Mouse (Mus musculus) intestine, embryonic 16.5 days (tissue): ENCODE data around the gene Agpat3. TPM values are rescaled to one million over a fixed set of nuclear protein-coding genes. Genes with fewer than 3 reads are reported as not detected.
A peak's percentile ranks its signal among the peaks of the same experiment; 100 is the strongest.

Source experiments
- ATAC-seq: fragments of 200-750 bp; cut with Nextera tagmentation; 2 replicates; pipeline ENCODE4 v1.8.0; 2017; ENCODE audit warnings: moderate TSS enrichment, moderate library complexity
- H3K27ac ChIP-seq: fragments of 300-500 bp; sonication (generic); 2 replicates; pipeline ENCODE4 v1.5.1; 2014; ENCODE audit warnings: mild to moderate bottlenecking, low read length
- H3K27me3 ChIP-seq: fragments of 300-500 bp; sonication (generic); replicated peaks from 2 replicates; pipeline ENCODE4 v1.6.1; 2014; ENCODE audit warnings: low read length, control low read depth, mixed read lengths; ENCODE audit not compliant: control insufficient read depth, insufficient read depth
- H3K36me3 ChIP-seq: fragments of 300-500 bp; sonication (generic); 2 replicates; pipeline ENCODE4 v1.6.1; 2014; ENCODE audit warnings: low read length, control low read depth; ENCODE audit not compliant: control insufficient read depth, insufficient read depth
- H3K4me1 ChIP-seq: fragments of 300-500 bp; sonication (generic); 2 replicates; pipeline ENCODE4 v1.6.1; 2014; ENCODE audit warnings: low read length, control low read depth, mixed read lengths; ENCODE audit not compliant: control insufficient read depth, insufficient read depth
- H3K4me2 ChIP-seq: fragments of 300-500 bp; sonication (generic); 2 replicates; pipeline ENCODE4 v1.6.1; 2014; ENCODE audit warnings: low read depth, low read length, control low read depth
- H3K4me3 ChIP-seq: fragments of 300-500 bp; sonication (generic); 2 replicates; pipeline ENCODE4 v1.5.1; 2014; ENCODE audit warnings: mild to moderate bottlenecking, low read length
- H3K9ac ChIP-seq: fragments of 300-500 bp; sonication (generic); 2 replicates; pipeline ENCODE4 v1.6.1; 2014; ENCODE audit warnings: low read depth, low read length
- H3K9me3 ChIP-seq: fragments of 300-500 bp; sonication (generic); 2 replicates; pipeline ENCODE4 v1.6.1; 2016; ENCODE audit warnings: low read length, control low read depth; ENCODE audit not compliant: control insufficient read depth
- WGBS: fragments of 180-500 bp; shearing (Covaris S2); extraction: QIAGEN DNeasy Blood & Tissue Kit; methylation state at CpG from one replicate; pipeline ENCODE4 v1.1.7; 2014; 5-methylcytosine and 5-hydroxymethylcytosine counted together
- polyA plus RNA-seq: library from polyadenylated mRNA; unstranded; fragments of >200 nt; fragmentation: Nextera tagmentation; extraction: Ambion mirVana; gene quantifications from 2 replicates; pipeline ENCODE4 v1.2.1, GENCODE M21; 2015

Gene Agpat3
- polyA plus RNA-seq, 1 experiment from 2014 or later = 30.0 TPM

DNA sequence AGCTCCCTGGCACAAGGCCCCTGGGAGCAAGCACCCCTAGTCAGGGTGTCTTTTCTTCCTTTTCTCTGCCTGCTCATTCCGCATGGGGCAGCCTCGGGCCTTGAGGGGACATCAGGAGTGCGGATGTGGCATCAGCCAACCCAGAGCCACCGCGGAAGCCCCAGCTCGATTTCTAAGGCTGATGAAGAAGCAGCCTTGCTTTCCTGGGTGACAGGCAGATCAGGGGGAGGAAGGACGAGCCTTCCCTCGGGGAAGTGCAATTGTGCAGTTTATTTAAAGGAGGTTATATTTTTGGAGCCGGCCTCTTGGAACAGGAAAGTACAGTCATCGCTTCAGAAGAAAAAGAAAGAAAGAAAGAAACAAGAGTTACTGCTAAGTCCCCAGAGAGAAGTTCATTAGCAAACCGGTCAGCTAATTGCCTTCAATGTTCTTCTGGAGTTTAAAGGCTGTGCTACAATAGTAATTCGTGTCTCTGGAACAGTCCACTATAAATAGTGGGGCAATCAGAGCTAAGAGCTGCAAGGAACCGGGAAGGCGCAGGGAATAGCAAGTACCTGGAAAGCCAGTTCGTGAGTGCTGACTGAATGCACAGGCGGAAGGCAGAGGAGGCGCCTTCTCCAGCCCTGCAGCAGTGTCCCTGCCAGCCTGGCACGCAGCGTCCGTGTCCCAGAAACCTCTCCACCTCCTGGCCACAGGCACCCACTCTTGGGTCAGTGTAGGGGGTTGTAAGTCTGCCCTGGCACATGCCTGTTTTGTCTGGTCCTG lies 36.1 kb upstream of the Agpat3 start:
- H3K9ac ChIP-seq = no peak overlapping the region
- no peak for ATAC-seq
- H3K4me2 ChIP-seq = no peak overlapping the region

DNA sequence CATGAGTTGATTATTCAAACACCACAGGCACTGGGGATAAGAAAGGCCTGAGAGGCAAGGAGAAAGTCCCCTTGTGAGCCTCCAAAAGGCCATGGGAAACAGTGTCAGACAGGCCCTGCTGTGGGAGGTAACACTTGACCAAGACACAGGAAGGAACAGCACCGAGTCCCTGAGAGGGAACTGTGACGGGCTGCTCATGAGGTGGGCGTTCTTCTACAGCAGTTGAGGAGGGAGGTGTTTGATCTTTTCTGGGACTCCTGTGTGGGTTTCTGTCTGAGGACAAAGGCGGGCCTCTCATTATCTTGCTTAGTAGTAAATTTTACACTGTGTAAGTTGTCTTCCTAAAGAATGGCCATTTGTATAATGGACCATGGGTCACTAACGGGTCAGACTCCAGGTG lies 33.2 kb upstream of the Agpat3 start:
- Histone ChIP-seq H3K4me1 (peaks cover 1% of the 10 kb centered on the region; the same call in 1 of the 2 replicates), H3K36me3 (no peaks in the 10 kb centered on the region), H3K27ac (no peak overlapping the region), H3K4me3 (no peak overlapping the region), H3K4me2 (no peak overlapping the region), H3K9ac (no peak overlapping the region), H3K9me3 (no peaks in the 10 kb centered on the region), H3K27me3 (0 out of 2 replicates have a peak, but pooled peaks cover 1% of the 10 kb centered on the region)
- no peak for ATAC-seq
- WGBS = 60% methylated on average over 5 of the region's 5 CpGs

More for the DNA sequence above, 36.1 kb upstream of the Agpat3 start:
- Histone ChIP-seq H3K36me3 (no peaks in the 10 kb centered on the region), H3K27ac (no peak overlapping the region), H3K9me3 (no peaks in the 10 kb centered on the region), H3K4me3 (no peak overlapping the region), H3K4me1 (peaks cover 3% of the 10 kb centered on the region; the same call in 1 of the 2 replicates), H3K27me3 (peaks cover 7% of the 10 kb centered on the region; the same call in 1 of the 2 replicates)
- WGBS = 64% methylated on average over 20 of the region's 20 CpGs

DNA sequence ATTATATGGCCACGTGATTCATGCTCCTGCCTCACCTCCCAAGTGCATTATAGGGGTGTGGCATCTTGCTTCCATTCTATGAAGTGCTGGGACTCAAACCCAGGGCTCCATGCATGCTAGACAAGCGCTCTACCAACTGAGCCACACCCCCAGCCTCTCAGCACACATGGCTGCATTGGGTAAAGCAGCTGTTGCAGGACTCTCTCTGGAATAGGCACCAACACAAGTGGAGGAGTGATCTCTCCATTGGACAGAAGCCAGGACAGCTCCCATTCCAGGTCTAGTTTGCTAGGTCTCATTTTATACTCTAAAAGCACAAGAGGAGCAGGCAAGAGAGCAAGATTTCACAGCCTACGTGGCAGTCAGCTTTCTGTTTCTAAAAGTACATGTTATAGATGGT lies 31.3 kb upstream of the Agpat3 start:
- Histone ChIP-seq H3K27me3 (no peaks in the 10 kb centered on the region), H3K4me2 (no peak overlapping the region), H3K4me1 (no peaks in the 10 kb centered on the region), H3K27ac (no peak overlapping the region), H3K4me3 (no peak overlapping the region), H3K36me3 (no peaks in the 10 kb centered on the region), H3K9ac (no peak overlapping the region), H3K9me3 (peaks cover 2% of the 10 kb centered on the region; the same call in 1 of the 2 replicates)
- ATAC-seq = no peak
- 65% methylated on average over 3 of the region's 3 CpGs for WGBS

- Histone ChIP-seq H3K4me2 (no peak overlapping the region), H3K9ac (no peak overlapping the region), H3K9me3 (peaks cover 6% of the 10 kb centered on the region; the same call in 1 of the 2 replicates), H3K27ac (no peak overlapping the region), H3K27me3 (no peaks in the 10 kb centered on the region), H3K36me3 (no peaks in the 10 kb centered on the region), H3K4me3 (no peak overlapping the region), H3K4me1 (no peaks in the 10 kb centered on the region)
- no peak for ATAC-seq
- 96% methylated on average over 7 of the region's 7 CpGs for WGBS
These were observed 26.2 kb upstream of the Agpat3 start for GRCm38 (mm10) chr10:78378516-78378915.

DNA sequence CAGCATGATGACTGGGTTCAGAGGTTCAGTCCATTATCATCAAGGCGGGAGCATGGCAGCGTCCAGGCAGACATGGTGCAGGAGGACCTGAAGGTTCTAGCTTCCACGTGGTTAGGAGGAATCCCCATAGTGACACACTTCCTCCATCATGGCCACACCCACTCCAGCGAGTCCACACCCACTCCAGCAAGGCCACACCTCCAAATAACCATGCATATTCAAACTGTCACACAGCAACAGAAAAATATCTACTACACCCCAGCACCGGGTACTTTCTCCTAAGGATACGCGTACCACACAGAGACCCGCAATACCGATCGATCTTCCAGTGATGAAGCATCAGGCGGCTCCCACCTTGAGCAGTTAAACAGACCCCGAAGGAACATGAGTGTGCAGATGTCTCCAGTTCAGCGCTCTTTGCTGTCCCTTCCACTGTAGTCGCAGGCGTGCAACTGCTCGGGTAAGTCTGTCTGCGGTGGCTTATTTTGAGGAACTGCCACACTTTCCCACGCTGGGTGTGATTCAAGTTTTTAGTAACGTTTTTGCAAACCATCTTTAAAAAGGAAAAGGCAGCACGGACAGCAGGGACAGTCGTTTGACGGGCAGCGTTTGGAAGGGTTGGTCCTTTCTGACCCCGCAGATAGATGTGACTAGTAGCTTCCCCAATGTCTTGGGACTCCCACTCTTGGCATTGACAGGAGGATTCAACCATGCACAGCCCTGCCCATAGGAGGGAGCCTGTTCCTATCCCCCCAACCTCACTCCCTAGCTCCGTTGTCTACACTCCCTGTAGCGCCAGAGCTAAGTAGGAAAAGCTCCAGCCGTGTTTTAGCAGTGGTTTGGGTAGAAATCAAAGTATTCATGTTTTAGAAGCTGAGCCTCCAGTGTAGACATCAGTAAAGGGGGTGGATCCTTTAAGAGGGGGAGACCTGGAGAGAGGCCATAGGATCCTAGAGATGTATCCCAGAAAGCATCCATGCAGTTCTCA lies 20.7 kb upstream of the Agpat3 start:
- Histone ChIP-seq H3K27ac (no peak overlapping the region), H3K4me1 (no peaks in the 10 kb centered on the region), H3K36me3 (no peaks in the 10 kb centered on the region), H3K4me3 (no peak overlapping the region), H3K9ac (no peak overlapping the region), H3K9me3 (no peaks in the 10 kb centered on the region), H3K4me2 (no peak overlapping the region), H3K27me3 (no peaks in the 10 kb centered on the region)
- no peak for ATAC-seq
- WGBS = 67% methylated on average over 27 of the region's 27 CpGs

DNA sequence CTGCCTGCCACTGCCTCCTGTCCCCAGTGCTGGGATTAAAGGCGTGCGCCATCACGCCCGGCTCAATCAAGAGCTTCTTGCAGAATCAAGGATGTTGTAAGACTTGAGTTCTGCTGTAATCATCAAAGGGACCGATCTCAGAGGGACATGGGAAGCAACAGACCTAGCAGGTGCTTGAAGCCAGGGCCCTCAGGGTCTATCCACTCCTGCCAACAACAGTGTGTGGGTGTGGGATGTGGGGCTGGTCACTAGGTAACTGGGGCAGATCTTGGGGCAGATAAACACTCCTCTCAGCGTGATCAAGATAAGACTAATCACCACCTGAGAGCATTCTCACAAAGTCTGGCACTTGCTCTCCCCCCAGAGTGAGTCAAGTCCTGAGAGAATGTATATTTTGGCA lies 19.5 kb upstream of the Agpat3 start:
- Histone ChIP-seq H3K27ac (no peak overlapping the region), H3K9me3 (no peaks in the 10 kb centered on the region), H3K4me1 (peaks cover under 1% of the 10 kb centered on the region), H3K9ac (no peak overlapping the region), H3K36me3 (no peaks in the 10 kb centered on the region), H3K4me2 (no peak overlapping the region), H3K4me3 (no peak overlapping the region), H3K27me3 (no peaks in the 10 kb centered on the region)
- 73% methylated on average over 6 of the region's 6 CpGs for WGBS
- no peak for ATAC-seq

DNA sequence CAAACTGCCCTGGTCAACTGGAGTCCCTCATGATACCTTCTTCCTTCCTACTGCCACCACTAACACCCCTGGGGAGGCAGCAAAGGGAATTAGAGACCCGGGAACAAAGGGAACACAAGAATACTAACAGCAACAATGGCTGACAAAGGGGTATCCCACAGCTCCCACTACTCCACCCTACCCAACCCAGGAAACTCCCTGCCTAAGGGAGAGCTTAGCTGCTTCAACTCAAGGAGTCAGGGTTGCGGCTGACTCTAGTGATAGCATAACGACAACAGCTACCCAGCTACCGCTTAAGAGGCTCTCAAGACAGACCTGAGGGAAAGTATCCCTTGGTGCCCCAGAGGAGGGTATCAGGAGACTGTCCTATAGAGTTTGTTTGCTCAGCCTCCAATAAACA lies 15.3 kb upstream of the Agpat3 start:
- Histone ChIP-seq H3K9me3 (no peaks in the 10 kb centered on the region), H3K9ac (no peak overlapping the region), H3K36me3 (no peaks in the 10 kb centered on the region), H3K4me3 (no peak overlapping the region), H3K27ac (0 out of 2 replicates have a peak overlapping the region, but pooled peaks have one; percentile 39), H3K27me3 (no peaks in the 10 kb centered on the region), H3K4me2 (peak overlapping the region; percentile 38), H3K4me1 (peaks cover 3% of the 10 kb centered on the region)
- 45% methylated on average over 4 of the region's 4 CpGs for WGBS
- ATAC-seq = peak; percentile 27

- Histone ChIP-seq H3K4me2 (peak overlapping the region; percentile 38), H3K9ac (no peak overlapping the region), H3K27ac (0 out of 2 replicates have a peak overlapping the region, but pooled peaks have one; percentile 39), H3K27me3 (no peaks in the 10 kb centered on the region), H3K9me3 (no peaks in the 10 kb centered on the region), H3K4me1 (peaks cover 3% of the 10 kb centered on the region), H3K36me3 (no peaks in the 10 kb centered on the region), H3K4me3 (no peak overlapping the region)
- WGBS = 39% methylated on average over 9 of the region's 9 CpGs
- ATAC-seq = peak; percentile 95
These were observed 14.6 kb upstream of the Agpat3 start for GRCm38 (mm10) chr10:78366851-78367312.

DNA sequence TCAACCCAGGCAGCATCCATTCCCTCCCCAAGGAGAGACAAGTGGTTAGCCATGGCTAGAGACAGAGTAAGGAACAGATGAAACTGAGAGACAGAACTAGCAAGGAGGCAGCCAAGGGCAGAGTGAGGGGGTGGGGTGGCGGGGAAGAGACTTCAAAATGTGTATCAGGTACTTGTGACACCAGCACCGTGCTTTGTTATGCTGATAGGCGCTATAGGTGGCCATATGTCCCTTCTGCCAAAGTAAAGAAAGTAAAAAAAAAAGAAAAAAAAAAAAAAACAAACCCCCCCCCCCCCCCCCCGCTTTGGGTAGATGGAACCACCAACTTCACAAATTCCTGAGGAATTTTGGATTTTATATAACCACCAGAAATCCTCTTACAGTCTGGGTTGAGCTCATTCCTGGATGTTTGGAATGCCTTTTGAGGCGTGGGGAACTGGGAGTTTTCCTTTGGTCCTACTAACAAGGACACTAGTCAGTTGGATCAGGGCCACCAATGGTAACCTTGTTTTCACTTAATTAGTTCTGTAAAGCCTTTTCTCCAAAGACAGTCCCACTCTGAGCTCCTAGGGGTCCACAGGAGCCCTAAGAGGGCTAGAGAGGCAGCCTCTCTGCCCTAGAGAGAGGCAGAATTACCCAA lies 14.0 kb upstream of the Agpat3 start:
- H3K4me3 ChIP-seq = no peak overlapping the region
- ATAC-seq = no peak
- H3K9ac ChIP-seq = no peak overlapping the region
- H3K4me1 ChIP-seq = peaks cover 3% of the 10 kb centered on the region
- peak overlapping the region; percentile 11; the same call in 1 of the 2 replicates for H3K4me2 ChIP-seq
- H3K9me3 ChIP-seq = no peaks in the 10 kb centered on the region
- 36% methylated on average over 5 of the region's 5 CpGs for WGBS
- no peaks in the 10 kb centered on the region for H3K27me3 ChIP-seq
- H3K36me3 ChIP-seq = no peaks in the 10 kb centered on the region
- H3K27ac ChIP-seq = no peak overlapping the region
